Mouse (Mus musculus) heart, adult 2 months (tissue): ENCODE data around the gene Glmn. TPM values are rescaled to one million over a fixed set of nuclear protein-coding genes. Genes with fewer than 3 reads are reported as not detected.

ENCODE experiments used
- DNase-seq, 2 experiments: peaks; one replicate each; pipeline ENCODE4 v3.0.0; 2021
- H3K27ac ChIP-seq: fragments of 200-600 bp; 2 replicates; pipeline ENCODE4 v1.8.1; 2022
- H3K27me3 ChIP-seq: fragments of 200-500 bp; 2 replicates; pipeline ENCODE4 v1.6.1; 2012; ENCODE audit warnings: mild to moderate bottlenecking, low read length, inconsistent platforms, mixed read lengths; ENCODE audit not compliant: control insufficient read depth, insufficient read depth
- H3K36me3 ChIP-seq: fragments of 200-500 bp; 2 replicates; pipeline ENCODE4 v1.6.1; 2012; ENCODE audit warnings: low read length, inconsistent platforms; ENCODE audit not compliant: control insufficient read depth, insufficient read depth
- H3K4me1 ChIP-seq: fragments of 200-500 bp; 2 replicates; pipeline ENCODE4 v1.6.1; 2011; ENCODE audit warnings: low read length; ENCODE audit not compliant: control insufficient read depth, insufficient read depth
- H3K4me3 ChIP-seq: fragments of 200-600 bp; 2 replicates; pipeline ENCODE4 v1.8.1; 2022
- H3K79me2 ChIP-seq: fragments of 200-500 bp; replicated peaks from 2 replicates; pipeline ENCODE4 v1.6.1; 2012; ENCODE audit warnings: mild to moderate bottlenecking, inconsistent platforms, low read length, moderate library complexity, mixed read lengths; ENCODE audit not compliant: control insufficient read depth, insufficient read depth
- H3K9ac ChIP-seq: fragments of 200-500 bp; 2 replicates; pipeline ENCODE4 v1.6.1; 2012; ENCODE audit warnings: low read depth, mild to moderate bottlenecking, control low read depth, inconsistent platforms, low read length, mixed read lengths
- CTCF ChIP-seq: fragments of 200-600 bp; IDR thresholded peaks from 2 replicates; pipeline ENCODE4 v1.8.1; 2022; ENCODE audit warnings: antibody characterized with exemption, mild to moderate bottlenecking, moderate library complexity
- EP300 ChIP-seq: fragments of 200-500 bp; IDR thresholded peaks from 2 replicates; pipeline ENCODE4 v1.6.1; 2011; ENCODE audit warnings: low read depth, low read length, control low read depth; ENCODE audit not compliant: insufficient read depth
- POLR2A ChIP-seq: fragments of 200-500 bp; IDR thresholded peaks from 2 replicates; pipeline ENCODE4 v1.6.1; 2011; ENCODE audit warnings: mild to moderate bottlenecking, low read depth, low read length, control low read depth; ENCODE audit not compliant: insufficient read depth
- WGBS: fragments of 180-500 bp; shearing (Covaris S2); methylation state at CpG from one replicate; pipeline ENCODE4 v1.1.7; 2018; 5-methylcytosine and 5-hydroxymethylcytosine counted together
- intact Hi-C: fragments of 180-260 bp; cut with DNase I; formaldehyde crosslinking; loops from one replicate; pipeline ENCODE4 v1.15.1; 2025
- polyA plus RNA-seq: library from polyadenylated mRNA; depleted of rRNA; stranded (reverse); fragments of >200 nt; gene quantifications from 2 replicates; pipeline ENCODE4 v1.2.3, GENCODE M21; 2012; rRNA removed
- total RNA-seq, 2 experiments: library from RNA; stranded (reverse); gene quantifications; 2 replicates each; pipeline ENCODE4 v1.2.3; 2021

Gene Glmn
- total and polyA plus RNA-seq, 3 experiments, result 0.47 to 4.1 (median 3.1) TPM

DNA sequence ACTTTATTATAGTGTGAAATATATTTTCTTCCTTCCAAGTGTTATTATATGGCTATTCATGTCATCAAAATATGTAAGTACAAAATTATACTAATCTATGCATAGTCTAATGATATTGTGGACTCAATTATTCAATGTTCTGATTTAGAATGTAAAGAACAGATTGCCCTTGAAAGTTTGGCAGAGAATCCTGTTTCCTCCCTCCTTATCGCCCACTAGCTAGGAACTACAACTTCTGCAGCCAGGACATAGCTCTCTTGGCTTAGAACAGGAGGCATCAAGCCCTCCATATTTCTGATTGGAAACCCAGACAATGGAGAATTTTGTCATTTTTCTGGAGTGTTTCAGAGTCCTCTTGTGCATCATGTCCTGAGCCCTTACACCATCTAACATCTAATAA lies 96.9 kb downstream of the Glmn start:
- Histone ChIP-seq H3K27me3 (no peaks in the 10 kb centered on the region), H3K79me2 (no peaks in the 10 kb centered on the region), H3K27ac (no peak overlapping the region), H3K9ac (no peak overlapping the region), H3K4me3 (no peak overlapping the region), H3K4me1 (no peaks in the 10 kb centered on the region), H3K36me3 (no peaks in the 10 kb centered on the region)
- no peak for DNase-seq
- intact Hi-C loops, result no loop called here
- 72% methylated on average over 1 of the region's 1 CpGs for WGBS
- TF ChIP-seq CTCF (no peak), EP300 (no peak), POLR2A (no peak)

GRCm38 (mm10) chr5:107499891-107500535 lies 97.7 kb downstream of the Glmn start:
- intact Hi-C loops, result no loop called here
- no peaks in the 10 kb centered on the region for H3K36me3 ChIP-seq
- DNase-seq, result no peak
- no peak overlapping the region for H3K9ac ChIP-seq
- no peaks in the 10 kb centered on the region for H3K4me1 ChIP-seq
- no peak for TF ChIP-seq CTCF
- TF ChIP-seq POLR2A, result no peak
- no peak for TF ChIP-seq EP300
- H3K79me2 ChIP-seq, result no peaks in the 10 kb centered on the region
- H3K27me3 ChIP-seq, result no peaks in the 10 kb centered on the region
- no peak overlapping the region for H3K4me3 ChIP-seq
- WGBS, result 83% methylated on average over 5 of the region's 5 CpGs
- no peak overlapping the region for H3K27ac ChIP-seq

Other genes with a start within 250 kb of the Glmn start
- gene Ephx4, start 195.2 kb downstream of the Glmn start, total RNA-seq, result under 1 TPM; 0.23 to 0.26 TPM
- gene Ephx4, start 195.2 kb downstream of the Glmn start, polyA plus RNA-seq, result 0.35 and 0.45 TPM in 2 replicates
- not detected for gene Lpcat2b, start 166.3 kb downstream of the Glmn start, total RNA-seq
- 0.04 and 0.06 TPM in 2 replicates for gene Lpcat2b, start 166.3 kb downstream of the Glmn start, polyA plus RNA-seq
- gene Btbd8, start 159.9 kb downstream of the Glmn start, total RNA-seq, result 1 to 10 TPM; 5.1 to 5.6 TPM
- 0.90 and 1.2 TPM in 2 replicates for gene Btbd8, start 159.9 kb downstream of the Glmn start, polyA plus RNA-seq
- gene Gm42669, start 90.3 kb downstream of the Glmn start, total RNA-seq, result not detected
- gene Gm42669, start 90.3 kb downstream of the Glmn start, polyA plus RNA-seq, result 0.03 and 0.08 TPM in 2 replicates
- not detected for gene 1700028K03Rik, start 63.2 kb downstream of the Glmn start, total RNA-seq
- 0.23 TPM in 1 of 2 replicates, not detected in the other for gene 1700028K03Rik, start 63.2 kb downstream of the Glmn start, polyA plus RNA-seq
- 1 to 10 TPM; 6.6 to 6.8 TPM for gene Rpap2, start 515 bp downstream of the Glmn start, total RNA-seq
- 2.1 and 4.4 TPM in 2 replicates for gene Rpap2, start 515 bp downstream of the Glmn start, polyA plus RNA-seq
- gene Gfi1, start 128.1 kb upstream of the Glmn start, total RNA-seq, result not detected
- gene Gfi1, start 128.1 kb upstream of the Glmn start, polyA plus RNA-seq, result 0.09 and 0.16 TPM in 2 replicates
- not detected for gene Ube2d2b, start 232.2 kb upstream of the Glmn start, total RNA-seq
- gene Ube2d2b, start 232.2 kb upstream of the Glmn start, polyA plus RNA-seq, result 0.08 and 0.18 TPM in 2 replicates